17 mouse cellular contexts compared by ENCODE assay signal in genomic region chr16:33735791-33736190, GRCm38 (mm10). TPM values are rescaled to one million over a fixed set of nuclear protein-coding genes. Genes with fewer than 3 reads are reported as not detected.
DNase-seq lines count a peak whose midpoint lies in the region; ATAC-seq and TF ChIP-seq lines count a peak whose summit lies in the region.
"Had no signal": no experiment of that assay in that cellular context is flagged by ENCODE, and none has a peak within 500 bp of the region (broad histone marks: within the 10 kb centered on the region; RNA-seq: fewer than 3 reads in every experiment).

No protein-coding gene starts in this region.

- H3K4me3 ChIP-seq in liver, postnatal 0 days (ENCODE audit: low read depth, low read length): no peak overlapping the region
- no peak overlapping the region for H3K4me3 ChIP-seq in liver, embryonic 12.5 days
- H3K4me3 ChIP-seq in hindbrain, embryonic 13.5 days: no peak overlapping the region
- H3K4me3 ChIP-seq: embryonic facial prominence, embryonic 12.5 days; heart, embryonic 15.5 days; lung, embryonic 15.5 days had no signal

- no peaks in the 10 kb centered on the region for H3K9me3 ChIP-seq in liver, postnatal 0 days (ENCODE audit: low read length)
- no peaks in the 10 kb centered on the region for H3K9me3 ChIP-seq in liver, embryonic 12.5 days (replicated peaks)
- H3K9me3 ChIP-seq in hindbrain, embryonic 13.5 days: no peaks in the 10 kb centered on the region
- H3K9me3 ChIP-seq: embryonic facial prominence, embryonic 12.5 days; heart, embryonic 15.5 days; lung, embryonic 15.5 days had no signal

- TF ChIP-seq EP300 in liver, postnatal 0 days (IDR thresholded peaks at IDR 0.05; ENCODE audit: low read depth): no peak

- peaks cover 9% of the 10 kb centered on the region for H3K4me1 ChIP-seq in liver, postnatal 0 days (ENCODE audit: insufficient read depth)
- peaks cover 32% of the 10 kb centered on the region for H3K4me1 ChIP-seq in liver, embryonic 12.5 days
- H3K4me1 ChIP-seq in hindbrain, embryonic 13.5 days (replicated peaks): peaks cover 69% of the 10 kb centered on the region

- no peak for ATAC-seq in liver, postnatal 0 days
- no peak for ATAC-seq in liver, embryonic 12.5 days
- no peak for ATAC-seq in hindbrain, embryonic 13.5 days (ENCODE audit: low FRiP score)
- ATAC-seq: CD4-positive, CD25-positive, alpha-beta regulatory T cell, adult 4 months had no signal

- 78% methylated on average over 5 of the region's 5 CpGs for whole genome bisulfite sequencing in liver, postnatal 0 days (ENCODE audit: insufficient replicate concordance)
- 71% methylated on average over 5 of the region's 5 CpGs for WGBS in liver, embryonic 12.5 days (ENCODE audit: insufficient replicate concordance)
- 56% methylated on average over 5 of the region's 5 CpGs for WGBS in hindbrain, embryonic 13.5 days

- no peak overlapping the region for H3K4me2 ChIP-seq in liver, postnatal 0 days (ENCODE audit: low read depth, low read length)
- no peak overlapping the region for H3K4me2 ChIP-seq in liver, embryonic 12.5 days
- no peak overlapping the region for H3K4me2 ChIP-seq in hindbrain, embryonic 13.5 days
- H3K4me2 ChIP-seq: embryonic facial prominence, embryonic 12.5 days; heart, embryonic 15.5 days; lung, embryonic 15.5 days had no signal

- no peak for TF ChIP-seq CTCF in liver, postnatal 0 days (IDR thresholded peaks at IDR 0.05; ENCODE audit: low read depth)

- DNase-seq in liver, postnatal 0 days: no peak
- DNase-seq in cerebellum, postnatal 14 days: peak; percentile 58 to 59
- DNase-seq in retina, postnatal 1 day: peak; percentile 70
- DNase-seq in embryo, embryonic 9.5 days (ENCODE audit: extremely low spot score): no peak
- DNase-seq in c-Kit-positive CD71-positive TER-119-positive erythroid progenitor cells, embryonic 14.5 days (ENCODE audit: low spot score): no peak
- DNase-seq: adrenal gland, adult 8-10 months; gastrocnemius, postnatal 36 days; kidney, postnatal 10 days; layer of hippocampus, postnatal 36 days; right cerebral cortex, postnatal 14 days; thymus, postnatal 36 days had no signal

- H3K27me3 ChIP-seq in liver, postnatal 0 days (ENCODE audit: insufficient read depth, low read length): no peaks in the 10 kb centered on the region
- no peaks in the 10 kb centered on the region for H3K27me3 ChIP-seq in liver, embryonic 12.5 days (replicated peaks)
- no peaks in the 10 kb centered on the region for H3K27me3 ChIP-seq in hindbrain, embryonic 13.5 days
- H3K27me3 ChIP-seq: embryonic facial prominence, embryonic 12.5 days; heart, embryonic 15.5 days; lung, embryonic 15.5 days had no signal

- peaks cover 17% of the 10 kb centered on the region for H3K36me3 ChIP-seq in liver, postnatal 0 days (replicated peaks; ENCODE audit: insufficient read depth, low read length)
- H3K36me3 ChIP-seq in liver, embryonic 12.5 days: peaks cover 16% of the 10 kb centered on the region; the same call in 1 of the 2 replicates
- no peaks in the 10 kb centered on the region for H3K36me3 ChIP-seq in hindbrain, embryonic 13.5 days
- H3K36me3 ChIP-seq: embryonic facial prominence, embryonic 12.5 days had no signal

- no peak overlapping the region for H3K9ac ChIP-seq in liver, postnatal 0 days (replicated peaks)
- no peak overlapping the region for H3K9ac ChIP-seq in liver, embryonic 12.5 days
- H3K9ac ChIP-seq in hindbrain, embryonic 13.5 days: no peak overlapping the region
- H3K9ac ChIP-seq: embryonic facial prominence, embryonic 12.5 days; heart, embryonic 15.5 days; lung, embryonic 15.5 days had no signal

- peak overlapping the region; percentile 62; the same call in 1 of the 2 replicates for H3K27ac ChIP-seq in liver, postnatal 0 days (ENCODE audit: low read depth)
- H3K27ac ChIP-seq in liver, embryonic 12.5 days: no peak overlapping the region
- peak overlapping the region; percentile 82; the same call in 1 of the 2 replicates for H3K27ac ChIP-seq in hindbrain, embryonic 13.5 days
- H3K27ac ChIP-seq: embryonic facial prominence, embryonic 12.5 days; heart, embryonic 15.5 days; lung, embryonic 15.5 days had no signal

RNA-seq across cellular contexts. Expression of gene Heg1, which starts 51.6 kb away (rescaled TPM):
- 4.4 and 4.7 TPM in 2 replicates for polyA plus RNA-seq in liver, postnatal 0 days (2015; fragmentation: Nextera tagmentation; extraction: Ambion mirVana)
- 8.5 and 8.9 TPM in 2 replicates for polyA plus RNA-seq in liver, embryonic 12.5 days (2016; fragmentation: Nextera tagmentation; extraction: Ambion mirVana)
- 10.2 and 10.6 TPM in 2 replicates for polyA plus RNA-seq in hindbrain, embryonic 13.5 days (2015; fragmentation: Nextera tagmentation; extraction: Ambion mirVana)

RNA-seq across cellular contexts. Expression of gene Muc13, which starts 58.0 kb away (rescaled TPM):
- polyA plus RNA-seq in liver, postnatal 0 days (2015; fragmentation: Nextera tagmentation; extraction: Ambion mirVana): 1.2 TPM in 2 replicates
- polyA plus RNA-seq in liver, embryonic 12.5 days (2016; fragmentation: Nextera tagmentation; extraction: Ambion mirVana): 5.2 and 5.5 TPM in 2 replicates
- not detected in 2 replicates for polyA plus RNA-seq in hindbrain, embryonic 13.5 days (2015; fragmentation: Nextera tagmentation; extraction: Ambion mirVana)

Comparison
In these comparisons a context has a peak if more than half of its experiments do, and no peak if none do; other contexts are left out.
1. DNase-seq: peak in cerebellum, postnatal 14 days (2 of 2) and retina, postnatal 1 day (single experiment); none in liver, postnatal 0 days (single experiment), embryo, embryonic 9.5 days (single experiment) and c-Kit-positive CD71-positive TER-119-positive erythroid progenitor cells, embryonic 14.5 days (single experiment).